Mouse (Mus musculus) E14TG2a.4 (cell line): ENCODE measurements around the gene Rps26.
"Not testable (repeated sequence)": the region's sequence is repeated elsewhere in the genome, so short reads cannot be mapped to it uniquely, and the experiment has no call there.

Source experiments
- H3K27me3 ChIP-seq: 2 replicates; pipeline ENCODE4 v1.6.1; 2014; ENCODE audit warnings: low read length, control low read depth; ENCODE audit not compliant: insufficient read depth
- H3K36me3 ChIP-seq: 2 replicates; pipeline ENCODE4 v1.6.1; 2014; ENCODE audit warnings: low read length, control low read depth; ENCODE audit not compliant: insufficient read depth
- H3K4me1 ChIP-seq: replicated peaks from 2 replicates; pipeline ENCODE4 v1.6.1; 2014; ENCODE audit warnings: low read depth, low read length, control low read depth
- H3K4me3 ChIP-seq: replicated peaks from 2 replicates; pipeline ENCODE4 v1.5.1; 2014; ENCODE audit warnings: mild to moderate bottlenecking, low read length
- H3K9me3 ChIP-seq: 2 replicates; pipeline ENCODE4 v1.6.1; 2014; ENCODE audit warnings: low read length, control low read depth
- CTCF ChIP-seq: conservative IDR thresholded peaks from 2 replicates; pipeline ENCODE4 v1.5.1; 2014; ENCODE audit warnings: low read length
- NANOG ChIP-seq: IDR thresholded peaks from 2 replicates; pipeline ENCODE4 v1.6.1; 2014; ENCODE audit warnings: borderline replicate concordance, low read length, mixed read lengths
- POU5F1 ChIP-seq: IDR thresholded peaks from 2 replicates; pipeline ENCODE4 v1.6.1; 2014; ENCODE audit warnings: low read length, borderline replicate concordance

Gene Rps26

DNA sequence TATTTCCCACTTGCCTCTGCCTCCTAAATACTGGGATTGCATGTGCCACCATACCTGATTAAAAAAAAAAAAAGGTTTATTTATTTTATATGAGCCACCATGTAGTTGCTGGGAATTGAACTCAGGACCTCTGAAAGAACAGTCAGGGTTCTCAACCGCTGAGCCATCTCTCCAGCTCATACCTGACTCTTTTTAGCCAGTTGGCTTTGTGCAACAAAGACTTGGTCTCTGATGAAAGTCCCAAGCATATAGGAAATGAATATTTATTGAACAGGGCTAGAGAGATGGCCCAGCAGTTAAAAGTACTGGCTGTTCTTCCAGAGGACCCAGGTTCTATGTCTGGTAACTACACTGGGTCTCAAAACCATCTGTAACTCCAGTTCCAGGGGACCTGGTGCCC lies 8.0 kb downstream of the Rps26 start:
- Histone ChIP-seq H3K9me3 (no peaks in the 10 kb centered on the region), H3K4me1 (peaks cover 18% of the 10 kb centered on the region), H3K4me3 (no peak overlapping the region), H3K36me3 (peaks cover 5% of the 10 kb centered on the region), H3K27me3 (peaks cover 3% of the 10 kb centered on the region; the same call in 1 of the 2 replicates)
- TF ChIP-seq POU5F1 (no peak), NANOG (no peak), CTCF (no peak)

DNA sequence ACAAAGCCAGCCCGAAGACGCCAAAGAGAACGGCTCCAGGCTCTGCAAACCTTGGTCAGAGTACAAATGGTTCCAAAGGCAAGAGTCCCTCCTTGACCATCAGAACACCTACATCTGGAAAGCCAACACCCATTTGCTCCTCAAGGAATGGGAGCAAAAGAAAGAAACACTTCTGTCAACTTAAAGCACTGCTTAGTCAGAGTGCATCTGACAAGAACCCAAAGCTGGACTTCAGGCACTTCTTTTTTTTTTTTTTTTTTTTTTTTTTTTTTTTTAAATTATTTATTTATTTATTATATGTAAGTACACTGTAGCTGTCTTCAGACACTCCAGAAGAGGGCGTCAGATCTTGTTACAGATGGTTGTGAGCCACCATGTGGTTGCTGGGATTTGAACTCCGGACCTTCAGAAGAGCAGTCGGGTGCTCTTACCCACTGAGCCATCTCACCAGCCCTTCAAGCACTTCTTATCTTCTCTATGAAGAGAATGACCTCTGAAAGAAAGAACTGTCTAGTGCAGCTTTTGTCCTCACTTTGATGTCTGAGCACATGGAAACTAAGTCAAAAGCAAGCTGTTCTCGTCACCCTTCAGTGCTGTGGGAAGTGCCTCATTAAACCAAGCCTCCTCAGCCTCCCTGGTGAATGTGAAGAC lies 10.6 kb downstream of the Rps26 start:
- not testable (repeated sequence) for H3K27me3 ChIP-seq, H3K9me3 ChIP-seq, H3K36me3 ChIP-seq, H3K4me3 ChIP-seq, H3K4me1 ChIP-seq

DNA sequence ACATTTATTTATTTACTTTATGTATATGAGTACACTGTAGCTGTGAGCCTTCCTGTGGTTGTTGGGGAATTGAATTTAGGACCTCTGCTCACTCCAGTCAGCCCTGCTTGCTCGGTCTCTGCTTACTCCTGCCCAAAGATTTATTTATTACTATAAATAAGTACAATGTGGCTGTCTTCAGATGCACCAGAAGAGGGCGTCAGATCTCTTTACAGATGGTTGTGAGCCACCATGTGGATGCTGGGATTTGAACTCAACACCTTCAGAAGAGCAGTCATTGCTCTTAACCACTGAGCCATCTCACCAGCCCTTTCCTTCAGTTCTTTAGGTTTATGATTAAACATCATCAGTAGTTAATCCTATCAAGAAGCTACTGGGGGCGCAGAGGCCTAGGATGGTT lies 11.6 kb downstream of the Rps26 start:
- peak; percentile 44 for TF ChIP-seq CTCF
- TF ChIP-seq NANOG, result no peak
- no peak overlapping the region for H3K4me3 ChIP-seq
- H3K4me1 ChIP-seq, result 0 out of 2 replicates have a peak, but pooled peaks cover 2% of the 10 kb centered on the region
- no peaks in the 10 kb centered on the region for H3K36me3 ChIP-seq
- no peaks in the 10 kb centered on the region for H3K9me3 ChIP-seq
- H3K27me3 ChIP-seq, result peaks cover 8% of the 10 kb centered on the region

DNA sequence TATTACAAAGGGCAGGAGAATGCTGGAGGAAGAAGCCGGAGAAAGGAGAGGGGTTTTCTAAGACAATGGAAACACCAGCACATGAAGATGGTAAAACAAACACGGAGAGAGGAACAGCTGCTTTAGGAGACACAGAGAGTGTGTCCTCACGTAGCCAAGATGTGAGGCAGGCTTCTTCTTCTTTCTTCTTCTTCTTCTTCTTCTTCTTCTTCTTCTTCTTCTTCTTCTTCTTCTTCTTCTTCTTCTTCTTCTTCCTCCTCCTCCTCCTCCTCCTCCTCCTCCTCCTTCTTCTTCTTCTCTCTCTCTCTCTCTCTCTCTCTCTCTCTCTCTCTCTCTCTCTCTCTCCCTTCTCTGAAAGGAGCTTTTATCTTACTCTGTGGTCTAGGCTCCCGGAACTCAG lies 12.7 kb downstream of the Rps26 start:
- H3K27me3 ChIP-seq, H3K9me3 ChIP-seq, H3K36me3 ChIP-seq, H3K4me3 ChIP-seq, H3K4me1 ChIP-seq: not testable (repeated sequence)

DNA sequence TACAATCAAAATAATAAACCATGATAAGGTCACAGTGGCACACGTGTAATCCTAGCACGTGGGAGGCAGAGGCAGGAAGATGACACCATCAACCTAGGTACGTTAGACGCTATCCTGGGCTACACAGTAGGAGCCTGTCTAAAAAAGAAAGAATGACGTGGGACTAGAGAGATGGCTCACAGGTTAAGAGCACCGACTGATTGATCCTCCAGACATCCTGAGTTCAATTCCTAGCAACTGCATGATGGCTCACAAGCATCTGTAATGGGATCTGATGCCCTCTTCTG lies 13.4 kb downstream of the Rps26 start:
- Histone ChIP-seq H3K9me3 (no peaks in the 10 kb centered on the region), H3K4me1 (peaks cover 2% of the 10 kb centered on the region; the same call in 1 of the 2 replicates), H3K4me3 (no peak overlapping the region), H3K36me3 (no peaks in the 10 kb centered on the region), H3K27me3 (peaks cover 8% of the 10 kb centered on the region)
- TF ChIP-seq NANOG, result no peak
- TF ChIP-seq POU5F1, result no peak
- no peak for TF ChIP-seq CTCF

DNA sequence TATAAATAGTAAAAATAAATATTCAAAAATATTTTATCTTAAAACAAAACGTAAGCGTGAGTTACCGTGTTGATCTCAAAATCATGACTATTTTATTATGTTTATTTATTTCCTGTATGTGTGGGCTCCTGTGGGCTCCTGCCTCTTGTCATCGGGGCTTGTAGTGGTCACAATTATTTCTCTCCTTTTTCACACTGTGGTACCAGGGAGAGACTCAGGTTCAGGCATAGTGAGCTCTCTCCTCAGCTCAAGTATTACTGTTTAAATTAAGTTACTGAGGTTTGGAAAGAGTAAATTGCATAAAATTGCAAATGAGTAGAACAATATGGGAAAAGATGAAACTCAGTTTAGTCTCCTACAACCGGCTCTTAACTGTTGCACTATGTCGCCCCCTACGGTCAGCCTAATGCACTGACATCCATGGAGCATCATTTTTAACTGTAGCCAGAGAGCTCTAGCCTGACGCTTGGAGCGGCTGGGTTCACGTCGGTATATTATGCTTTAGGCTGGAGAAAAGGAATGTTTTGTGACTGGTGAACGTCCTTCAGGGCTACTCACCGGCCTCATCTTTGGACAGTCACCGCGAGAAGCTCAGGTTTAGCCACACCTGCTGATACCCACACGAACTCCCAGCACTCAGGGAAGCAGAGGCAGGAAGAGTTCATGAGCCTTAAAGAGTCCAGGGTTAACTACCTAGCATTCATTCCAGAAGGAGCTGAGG lies 14.0 kb downstream of the Rps26 start:
- no peaks in the 10 kb centered on the region for H3K9me3 ChIP-seq
- no peak for TF ChIP-seq POU5F1
- peak; percentile 92 for TF ChIP-seq CTCF
- H3K36me3 ChIP-seq, result no peaks in the 10 kb centered on the region
- peaks cover 8% of the 10 kb centered on the region for H3K27me3 ChIP-seq
- no peak overlapping the region for H3K4me3 ChIP-seq
- H3K4me1 ChIP-seq, result peaks cover 2% of the 10 kb centered on the region; the same call in 1 of the 2 replicates

DNA sequence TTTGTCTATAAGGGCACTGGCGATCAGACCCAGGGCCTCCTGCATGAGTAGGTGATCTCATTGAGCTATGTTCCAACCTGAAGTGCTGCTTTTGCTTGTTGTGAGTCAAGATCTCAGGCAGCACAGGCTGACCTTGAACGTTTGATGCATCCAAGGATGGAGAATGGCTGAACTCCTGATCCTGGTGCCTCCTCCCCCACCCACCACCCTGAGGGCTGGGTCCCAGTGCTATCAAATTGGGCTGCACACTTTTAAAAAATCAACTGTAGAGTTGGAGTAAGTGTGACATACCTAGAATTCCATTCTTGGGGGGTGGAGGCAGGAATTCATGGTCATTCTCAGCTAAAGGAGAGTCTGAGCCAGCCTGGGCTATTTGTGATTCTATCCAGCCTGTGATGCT lies 20.1 kb downstream of the Rps26 start:
- no peaks in the 10 kb centered on the region for H3K9me3 ChIP-seq
- peaks cover 41% of the 10 kb centered on the region for H3K4me1 ChIP-seq
- H3K27me3 ChIP-seq, result no peaks in the 10 kb centered on the region
- TF ChIP-seq NANOG (no peak), POU5F1 (no peak), CTCF (no peak)
- H3K4me3 ChIP-seq, result no peak overlapping the region
- H3K36me3 ChIP-seq, result no peaks in the 10 kb centered on the region

DNA sequence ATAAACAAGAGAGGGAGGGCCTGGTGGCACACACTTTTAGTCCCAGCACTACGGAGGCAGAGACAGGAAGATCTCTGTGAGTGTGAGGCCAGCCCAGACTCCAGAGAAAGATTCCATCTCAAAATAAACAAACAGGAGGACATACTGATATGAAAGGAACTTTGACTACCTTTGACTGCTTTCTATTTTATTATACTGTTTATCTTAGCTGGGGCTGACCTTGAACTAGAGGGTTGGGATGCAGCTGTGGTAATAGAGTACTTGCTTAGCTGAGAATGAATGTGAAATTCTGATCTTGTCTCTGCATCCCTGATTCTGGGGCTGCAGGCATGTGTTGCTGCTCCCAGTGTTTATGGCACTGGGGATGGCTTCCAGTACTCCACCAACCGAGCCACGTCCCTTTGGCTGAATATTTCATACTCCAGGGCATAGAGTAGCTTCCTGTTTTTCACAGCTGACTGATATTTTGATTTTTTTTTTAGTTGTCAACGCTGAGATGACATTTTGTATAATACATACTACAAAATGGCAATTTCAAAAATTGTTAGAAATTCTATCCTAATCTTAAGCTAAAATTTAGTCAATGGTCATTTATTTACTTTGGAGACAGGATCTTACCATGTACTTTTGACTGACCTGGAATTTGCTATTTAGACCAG lies 23.9 kb downstream of the Rps26 start:
- Histone ChIP-seq H3K9me3 (no peaks in the 10 kb centered on the region), H3K27me3 (no peaks in the 10 kb centered on the region), H3K4me3 (no peak overlapping the region), H3K4me1 (peaks cover 49% of the 10 kb centered on the region), H3K36me3 (no peaks in the 10 kb centered on the region)
- no peak for TF ChIP-seq NANOG
- no peak for TF ChIP-seq CTCF
- no peak for TF ChIP-seq POU5F1

DNA sequence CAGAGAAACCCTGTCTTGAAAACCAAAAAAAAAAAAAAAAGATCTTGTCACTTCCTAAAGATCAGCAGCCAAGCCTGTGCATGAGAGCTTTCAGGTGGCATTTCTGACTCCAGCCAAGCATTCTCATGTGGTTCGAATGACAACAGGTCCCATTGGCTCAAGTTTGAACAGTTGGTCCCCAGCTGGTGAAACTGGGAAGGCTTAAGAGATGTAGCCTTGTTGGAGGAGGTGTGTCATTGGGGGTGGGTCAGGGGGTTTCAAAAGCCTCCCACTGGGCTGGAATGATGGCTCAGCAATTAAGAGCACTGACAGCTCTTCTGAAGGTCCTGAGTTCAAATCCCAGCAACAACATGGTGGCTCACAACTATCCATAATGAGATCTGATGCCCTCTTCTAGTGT lies 25.0 kb downstream of the Rps26 start:
- Histone ChIP-seq H3K27me3 (no peaks in the 10 kb centered on the region), H3K9me3 (no peaks in the 10 kb centered on the region), H3K36me3 (no peaks in the 10 kb centered on the region), H3K4me1 (peaks cover 47% of the 10 kb centered on the region), H3K4me3 (no peak overlapping the region)
- no peak for TF ChIP-seq NANOG
- no peak for TF ChIP-seq POU5F1
- TF ChIP-seq CTCF, result no peak
